Mouse (Mus musculus) CH12.LX (cell line): ENCODE data around the gene Fiz1. TPM values are rescaled to one million over a fixed set of nuclear protein-coding genes. Genes with fewer than 3 reads are reported as not detected.

Source experiments
- DNase-seq: peaks from one replicate; pipeline ENCODE4 v3.0.0-alpha.2; 2013; ENCODE audit errors: extremely low read depth
- H3K27ac ChIP-seq: 2 replicates; pipeline ENCODE4 v1.5.1; 2012; ENCODE audit warnings: low read depth, mild to moderate bottlenecking, control low read depth, moderate library complexity; ENCODE audit not compliant: insufficient read depth
- H3K27me3 ChIP-seq: replicated peaks from 2 replicates; pipeline ENCODE3; 2012; ENCODE audit warnings: inconsistent platforms
- H3K36me3 ChIP-seq, 2 experiments: replicated peaks in 1 of 2; 2 replicates each; pipeline versions ENCODE3 to v1.6.1; 2012; ENCODE audit warnings: inconsistent platforms in 1 of 2, low read length in 1 of 2, mild to moderate bottlenecking in 1 of 2, mixed read lengths in 1 of 2, moderate library complexity in 1 of 2; ENCODE audit not compliant: control insufficient read depth in 1 of 2, insufficient read depth in 1 of 2
- H3K4me1 ChIP-seq, 2 experiments: 2 replicates each; pipeline ENCODE4 v1.6.1; 2012; ENCODE audit warnings: inconsistent platforms in 1 of 2, moderate library complexity in 1 of 2; ENCODE audit not compliant: insufficient read depth in 2 of 2, control insufficient read depth in 1 of 2
- H3K4me2 ChIP-seq: 2 replicates; pipeline ENCODE4 v1.6.1; 2012; ENCODE audit warnings: low read depth, mild to moderate bottlenecking, control low read depth; ENCODE audit not compliant: poor library complexity, insufficient read depth, severe bottlenecking
- H3K4me3 ChIP-seq, 3 experiments: fragments of 150-350 bp in 1 of 3; sonication (generic) in 1 of 3; replicated peaks in 1 of 3; 2 replicates each; pipeline versions ENCODE3 to v1.5.1; 2011 to 2012; ENCODE audit warnings: low read depth in 2 of 3, low read length in 2 of 3, mild to moderate bottlenecking in 2 of 3, moderate library complexity in 2 of 3, control low read depth in 1 of 3, improper control_type of control experiment in 1 of 3, inconsistent platforms in 1 of 3, mixed read lengths in 1 of 3; ENCODE audit not compliant: poor library complexity in 1 of 3
- H3K79me2 ChIP-seq: replicated peaks from 2 replicates; pipeline ENCODE4 v1.6.1; 2012; ENCODE audit warnings: mild to moderate bottlenecking, moderate library complexity; ENCODE audit not compliant: control insufficient read depth, poor library complexity, insufficient read depth, severe bottlenecking; ENCODE audit errors: extremely low read depth
- H3K9ac ChIP-seq: 2 replicates; pipeline ENCODE4 v1.6.1; 2012; ENCODE audit warnings: low read depth, mild to moderate bottlenecking, control low read depth, moderate library complexity; ENCODE audit not compliant: insufficient read depth
- H3K9me3 ChIP-seq: replicated peaks from 2 replicates; pipeline ENCODE3; 2012; ENCODE audit warnings: low read length, inconsistent platforms, mixed read lengths
- BHLHE40 ChIP-seq: IDR thresholded peaks from 2 replicates; pipeline ENCODE4 v1.6.1; 2011; ENCODE audit warnings: mild to moderate bottlenecking, low read depth, low read length, improper control_type of control experiment
- CHD1 ChIP-seq: IDR thresholded peaks from 2 replicates; pipeline ENCODE4 v1.6.1; 2012; ENCODE audit warnings: low read depth, low read length, improper control_type of control experiment, inconsistent platforms
- CHD2 ChIP-seq: IDR thresholded peaks from 2 replicates; pipeline ENCODE4 v1.6.1; 2011; ENCODE audit warnings: low read length, improper control_type of control experiment
- CTCF ChIP-seq, 2 experiments: IDR thresholded peaks in 1 of 2; conservative IDR thresholded peaks in 1 of 2; 2 replicates each; pipeline ENCODE4 v1.5.1; 2011 to 2012; ENCODE audit warnings: low read depth in 2 of 2, low read length in 2 of 2, improper control_type of control experiment in 1 of 2, inconsistent platforms in 1 of 2, mild to moderate bottlenecking in 1 of 2, moderate library complexity in 1 of 2
- E2F4 ChIP-seq: IDR thresholded peaks from 2 replicates; pipeline ENCODE4 v1.6.1; 2011; ENCODE audit warnings: low read depth, low read length, improper control_type of control experiment; ENCODE audit not compliant: insufficient replicate concordance
- ELF1 ChIP-seq: IDR thresholded peaks from 2 replicates; pipeline ENCODE4 v1.6.1; 2014; ENCODE audit warnings: low read depth, mild to moderate bottlenecking, inconsistent platforms, low read length, improper control_type of control experiment
- EP300 ChIP-seq: IDR thresholded peaks from 2 replicates; pipeline ENCODE4 v1.6.1; 2011; ENCODE audit warnings: low read length, improper control_type of control experiment
- ETS1 ChIP-seq: conservative IDR thresholded peaks from 2 replicates; pipeline ENCODE4 v1.6.1; 2012; ENCODE audit warnings: low read depth, mild to moderate bottlenecking, inconsistent platforms, low read length, improper control_type of control experiment, moderate library complexity
- GABPA ChIP-seq: IDR thresholded peaks from 2 replicates; pipeline ENCODE4 v1.6.1; 2012; ENCODE audit warnings: low read depth, low read length, improper control_type of control experiment, inconsistent platforms; ENCODE audit not compliant: insufficient replicate concordance
- HCFC1 ChIP-seq: IDR thresholded peaks from 2 replicates; pipeline ENCODE4 v1.6.1; 2012; ENCODE audit warnings: low read depth, mild to moderate bottlenecking, inconsistent platforms, low read length, improper control_type of control experiment
- IRF4 ChIP-seq: IDR thresholded peaks from 2 replicates; pipeline ENCODE4 v1.6.1; 2014; ENCODE audit warnings: low read depth, mild to moderate bottlenecking, inconsistent platforms, low read length, improper control_type of control experiment
- JUN ChIP-seq: IDR thresholded peaks from 2 replicates; pipeline ENCODE4 v1.6.1; 2011; ENCODE audit warnings: low read depth, mild to moderate bottlenecking, low read length, improper control_type of control experiment, moderate library complexity; ENCODE audit not compliant: insufficient read depth
- JUND ChIP-seq: conservative IDR thresholded peaks from 2 replicates; pipeline ENCODE4 v1.6.1; 2011; ENCODE audit warnings: low read depth, low read length, improper control_type of control experiment
- KAT2A ChIP-seq: IDR thresholded peaks from 2 replicates; pipeline ENCODE4 v1.6.1; 2012; ENCODE audit warnings: low read length, improper control_type of control experiment, inconsistent platforms; ENCODE audit not compliant: insufficient replicate concordance
- MAFK ChIP-seq: IDR thresholded peaks from 2 replicates; pipeline ENCODE4 v1.6.1; 2011; ENCODE audit warnings: low read length, improper control_type of control experiment; ENCODE audit not compliant: insufficient replicate concordance
- MAX ChIP-seq: IDR thresholded peaks from 2 replicates; pipeline ENCODE4 v1.6.1; 2011; ENCODE audit warnings: low read length, improper control_type of control experiment
- MAZ ChIP-seq: IDR thresholded peaks from 2 replicates; pipeline ENCODE4 v1.6.1; 2012; ENCODE audit warnings: low read depth, mild to moderate bottlenecking, inconsistent platforms, low read length, improper control_type of control experiment, moderate library complexity
- MEF2A ChIP-seq: IDR thresholded peaks from 2 replicates; pipeline ENCODE4 v1.6.1; 2014; ENCODE audit warnings: low read depth, mild to moderate bottlenecking, inconsistent platforms, low read length, improper control_type of control experiment, borderline replicate concordance
- MXI1 ChIP-seq: IDR thresholded peaks from 2 replicates; pipeline ENCODE4 v1.6.1; 2011; ENCODE audit warnings: mild to moderate bottlenecking, low read depth, low read length, improper control_type of control experiment
- MYC ChIP-seq: IDR thresholded peaks from 2 replicates; pipeline ENCODE4 v1.6.1; 2011; ENCODE audit warnings: low read depth, mild to moderate bottlenecking, improper control_type of control experiment, low read length
- NELFE ChIP-seq: IDR thresholded peaks from 2 replicates; pipeline ENCODE4 v1.6.1; 2011; ENCODE audit warnings: low read depth, low read length, improper control_type of control experiment
- NRF1 ChIP-seq: IDR thresholded peaks from 2 replicates; pipeline ENCODE4 v1.6.1; 2014; ENCODE audit warnings: low read depth, mild to moderate bottlenecking, inconsistent platforms, low read length, improper control_type of control experiment, moderate library complexity
- PAX5 ChIP-seq: IDR thresholded peaks from 2 replicates; pipeline ENCODE4 v1.6.1; 2012; ENCODE audit warnings: low read length, inconsistent platforms, mixed read lengths
- POLR2A ChIP-seq: IDR thresholded peaks from 2 replicates; pipeline ENCODE4 v1.6.1; 2011; ENCODE audit warnings: low read depth, mild to moderate bottlenecking, improper control_type of control experiment, low read length
- POLR2AphosphoS2 ChIP-seq: IDR thresholded peaks from 2 replicates; pipeline ENCODE4 v1.6.1; 2011; ENCODE audit warnings: low read depth, low read length, improper control_type of control experiment
- RAD21 ChIP-seq: IDR thresholded peaks from 2 replicates; pipeline ENCODE4 v1.6.1; 2011; ENCODE audit warnings: low read depth, mild to moderate bottlenecking, low read length, improper control_type of control experiment, moderate library complexity
- RCOR1 ChIP-seq: conservative IDR thresholded peaks from 2 replicates; pipeline ENCODE4 v1.6.1; 2012; ENCODE audit warnings: low read depth, mild to moderate bottlenecking, inconsistent platforms, low read length, improper control_type of control experiment
- SIN3A ChIP-seq: IDR thresholded peaks from 2 replicates; pipeline ENCODE4 v1.6.1; 2012; ENCODE audit warnings: low read length, improper control_type of control experiment, inconsistent platforms
- SMC3 ChIP-seq: IDR thresholded peaks from 2 replicates; pipeline ENCODE4 v1.6.1; 2011; ENCODE audit warnings: low read depth, low read length, improper control_type of control experiment
- TBP ChIP-seq: conservative IDR thresholded peaks from 2 replicates; pipeline ENCODE4 v1.6.1; 2011; ENCODE audit warnings: low read depth, low read length, improper control_type of control experiment
- TCF12 ChIP-seq: IDR thresholded peaks from 2 replicates; pipeline ENCODE4 v1.6.1; 2014; ENCODE audit warnings: low read depth, mild to moderate bottlenecking, inconsistent platforms, low read length, improper control_type of control experiment
- UBTF ChIP-seq: IDR thresholded peaks from 2 replicates; pipeline ENCODE4 v1.6.1; 2012; ENCODE audit warnings: low read depth, mild to moderate bottlenecking, inconsistent platforms, low read length, improper control_type of control experiment, moderate library complexity
- USF1 ChIP-seq: IDR thresholded peaks from 2 replicates; pipeline ENCODE4 v1.6.1; 2014; ENCODE audit warnings: low read depth, mild to moderate bottlenecking, inconsistent platforms, low read length, improper control_type of control experiment
- USF2 ChIP-seq: conservative IDR thresholded peaks from 2 replicates; pipeline ENCODE4 v1.6.1; 2011; ENCODE audit warnings: low read depth, low read length, improper control_type of control experiment
- ZC3H11A ChIP-seq: IDR thresholded peaks from 2 replicates; pipeline ENCODE4 v1.6.1; 2012; ENCODE audit warnings: low read depth, mild to moderate bottlenecking, inconsistent platforms, low read length, improper control_type of control experiment
- ZKSCAN1 ChIP-seq: IDR thresholded peaks from 2 replicates; pipeline ENCODE4 v1.6.1; 2012; ENCODE audit warnings: low read depth, inconsistent platforms, low read length, improper control_type of control experiment, borderline replicate concordance
- ZMIZ1 ChIP-seq: IDR thresholded peaks from 2 replicates; pipeline ENCODE4 v1.6.1; 2012; ENCODE audit warnings: low read depth, mild to moderate bottlenecking, inconsistent platforms, low read length, improper control_type of control experiment
- ZNF384 ChIP-seq: IDR thresholded peaks from 2 replicates; pipeline ENCODE4 v1.6.1; 2012; ENCODE audit warnings: low read depth, low read length, improper control_type of control experiment, inconsistent platforms
- dilution Hi-C: fragments of 300-500 bp; cut with MboI; formaldehyde crosslinking; loops from 2 replicates; pipeline ENCODE4 v1.14.3; 2020; ENCODE audit warnings: low sequenced_read_pairs; ENCODE audit not compliant: extremely low pct_unique_long_range_greater_than_20kb, extremely low pct_ligation_motif_present
- in situ Hi-C: fragments of 300-500 bp; cut with MboI; formaldehyde crosslinking; loops from 3 replicates; pipeline ENCODE4 v1.14.3; 2019; ENCODE audit warnings: low sequenced_read_pairs, low pct_ligation_motif_present, low pct_unique_long_range_greater_than_20kb, mixed read lengths
- polyA plus RNA-seq: library from polyadenylated mRNA; unstranded; fragments of >175 nt; gene quantifications from 2 replicates; pipeline ENCODE4 v1.2.1, GENCODE M21; 2012; ENCODE audit warnings: low read depth; ENCODE audit not compliant: insufficient read length
- total RNA-seq, 2 experiments: library from RNA; depleted of rRNA; stranded (reverse); fragments of 300-350 nt in 1 of 2; fragments of >200 nt in 1 of 2; gene quantifications; 2 replicates each; pipeline ENCODE4 v1.2.3; 2012 to 2014

Gene Fiz1
- total and polyA plus RNA-seq, 3 experiments: 18.4 to 40.8 (median 24.3) TPM

GRCm38 (mm10) chr7:5062360-5063001 is 48.0 kb upstream of the Fiz1 start:
- dilution Hi-C loops: no loop called here
- Histone ChIP-seq H3K27me3 (no peaks in the 10 kb centered on the region), H3K4me1 (peaks cover 4 to 57% of the 10 kb centered on the region in 2 experiments), H3K79me2 (peaks cover 48% of the 10 kb centered on the region), H3K4me3 (peak overlapping the region; percentile 67 to 85 (median 72)), H3K9ac (peak overlapping the region; percentile 99), H3K9me3 (no peaks in the 10 kb centered on the region), H3K4me2 (peak overlapping the region; percentile 80; the same call in 1 of the 2 replicates), H3K27ac (peak overlapping the region; percentile 83)
- peak; percentile 89 for DNase-seq
- TF ChIP-seq CHD1 (0 out of 2 replicates have a peak, but pooled peaks have one; percentile 62), UBTF (no peak), MEF2A (no peak), RAD21 (no peak), MAX (peak; percentile 96), MAZ (no peak; the same call in 1 of the 2 replicates), ELF1 (peak; percentile 94), KAT2A (no peak), USF2 (peak; percentile 58), EP300 (no peak), USF1 (peak; percentile 88), HCFC1 (peak; percentile 72), IRF4 (no peak; the same call in 1 of the 2 replicates), SIN3A (peak; percentile 95), BHLHE40 (peak; percentile 91), POLR2AphosphoS2 (no peak), ZKSCAN1 (no peak), ZC3H11A (no peak), JUN (no peak), RCOR1 (no peak), ETS1 (no peak), CTCF (conservative IDR thresholded peaks at IDR 0.05 in 1 of 2, IDR thresholded peaks at IDR 0.05 in 1 of 2; ENCODE audit: low read depth in 2 of 2, low read length in 2 of 2) (no peak), E2F4 (no peak), MYC (peak; percentile 99), JUND (no peak), CHD2 (no peak), POLR2A (no peak), NELFE (no peak; the same call in 1 of the 2 replicates), NRF1 (peak; percentile 85), ZMIZ1 (0 out of 2 replicates have a peak, but pooled peaks have one; percentile 4), GABPA (no peak), PAX5 (no peak), TCF12 (no peak), ZNF384 (0 out of 2 replicates have a peak, but pooled peaks have one; percentile 8), SMC3 (no peak), MXI1 (peak; percentile 97), TBP (peak; percentile 58; the same call in 1 of the 2 replicates), MAFK (no peak)
- TF ChIP-seq, all 38 proteins: peak for 14
- in situ Hi-C loops: loop anchor here (5.0 kb wide), 1 partner anchor 65 kb away; the partner anchor contains the start of gene Rasl2-9
- H3K36me3 ChIP-seq: peaks cover 17 to 35% of the 10 kb centered on the region in 2 experiments
